Mouse (Mus musculus) stomach, postnatal 0 days (tissue): ENCODE results near the gene Ddx49. TPM values are rescaled to one million over a fixed set of nuclear protein-coding genes. Genes with fewer than 3 reads are reported as not detected.

ENCODE experiments used
- ATAC-seq: fragments of 200-750 bp; cut with Nextera tagmentation; 2 replicates; pipeline ENCODE4 v1.8.0; 2017; ENCODE audit not compliant: low FRiP score, low TSS enrichment
- DNase-seq: peaks from one replicate; pipeline ENCODE4 v3.0.0-alpha.2; 2016; ENCODE audit warnings: low spot score
- H3K27ac ChIP-seq: fragments of 300-500 bp; sonication (generic); replicated peaks from 2 replicates; pipeline ENCODE4 v1.5.1; 2014; ENCODE audit warnings: mild to moderate bottlenecking, control low read depth
- H3K27me3 ChIP-seq: fragments of 300-500 bp; sonication (generic); 2 replicates; pipeline ENCODE4 v1.6.1; 2014; ENCODE audit warnings: low read length; ENCODE audit not compliant: control insufficient read depth, insufficient read depth
- H3K36me3 ChIP-seq: fragments of 300-500 bp; sonication (generic); 2 replicates; pipeline ENCODE4 v1.6.1; 2014; ENCODE audit warnings: low read length, mixed read lengths; ENCODE audit not compliant: control insufficient read depth, insufficient read depth
- H3K4me1 ChIP-seq: fragments of 300-500 bp; sonication (generic); replicated peaks from 2 replicates; pipeline ENCODE4 v1.6.1; 2014; ENCODE audit warnings: antibody characterized with exemption; ENCODE audit not compliant: control insufficient read depth, insufficient read depth
- H3K4me2 ChIP-seq: fragments of 300-500 bp; sonication (generic); replicated peaks from 2 replicates; pipeline ENCODE4 v1.6.1; 2014; ENCODE audit warnings: low read depth, mild to moderate bottlenecking, control low read depth, moderate library complexity
- H3K4me3 ChIP-seq: fragments of 300-500 bp; sonication (generic); 2 replicates; pipeline ENCODE4 v1.5.1; 2014; ENCODE audit warnings: low read depth, low read length, control low read depth
- H3K9ac ChIP-seq: fragments of 300-500 bp; sonication (generic); 2 replicates; pipeline ENCODE4 v1.6.1; 2014; ENCODE audit warnings: mild to moderate bottlenecking, low read length, control low read depth, mixed read lengths
- H3K9me3 ChIP-seq: fragments of 300-500 bp; sonication (generic); 2 replicates; pipeline ENCODE4 v1.6.1; 2016; ENCODE audit warnings: low read length; ENCODE audit not compliant: control insufficient read depth
- CTCF ChIP-seq: IDR thresholded peaks from 2 replicates; pipeline ENCODE4 v1.5.1; 2016; ENCODE audit warnings: antibody characterized with exemption, low read depth, mild to moderate bottlenecking, moderate library complexity
- EP300 ChIP-seq: optimal IDR thresholded peaks from 2 replicates; pipeline ENCODE3; 2016; ENCODE audit warnings: antibody characterized with exemption
- WGBS: fragments of 180-500 bp; shearing (Covaris S2); extraction: QIAGEN DNeasy Blood & Tissue Kit; methylation state at CpG from one replicate; pipeline ENCODE4 v1.1.7; 2014; 5-methylcytosine and 5-hydroxymethylcytosine counted together
- polyA plus RNA-seq: library from polyadenylated mRNA; unstranded; fragments of >200 nt; fragmentation: Nextera tagmentation; extraction: Ambion mirVana; gene quantifications from 2 replicates; pipeline ENCODE4 v1.2.1, GENCODE M21; 2015

Gene Ddx49
- polyA plus RNA-seq, 1 experiment from 2014 or later: 36.0 TPM

DNA sequence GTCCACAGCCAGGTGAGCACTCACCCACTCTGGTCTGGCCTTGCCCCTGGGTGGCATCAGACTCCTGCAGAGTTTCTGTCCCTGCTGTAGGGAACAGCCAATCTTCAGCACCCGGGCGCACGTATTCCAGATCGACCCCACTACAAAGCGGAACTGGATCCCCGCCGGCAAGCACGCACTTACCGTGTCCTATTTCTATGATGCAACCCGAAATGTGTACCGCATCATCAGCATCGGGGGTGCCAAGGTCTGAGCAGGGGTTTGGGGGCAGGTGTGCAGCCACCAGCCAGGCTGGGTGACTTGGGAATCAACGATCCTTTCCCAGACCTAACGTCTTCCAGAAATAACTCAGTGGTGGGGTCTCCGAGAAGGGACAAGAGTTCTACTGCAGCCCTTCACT, 17.0 kb downstream of the Ddx49 start:
- no peak overlapping the region for H3K27ac ChIP-seq
- H3K4me1 ChIP-seq: no peaks in the 10 kb centered on the region
- ATAC-seq (no peak), DNase-seq (no peak)
- no peak overlapping the region for H3K9ac ChIP-seq
- 96% methylated on average over 15 of the region's 15 CpGs for WGBS
- H3K4me2 ChIP-seq: no peak overlapping the region
- TF ChIP-seq EP300: no peak
- no peak for TF ChIP-seq CTCF
- no peak overlapping the region for H3K4me3 ChIP-seq
- no peaks in the 10 kb centered on the region for H3K27me3 ChIP-seq
- peaks cover 6% of the 10 kb centered on the region for H3K36me3 ChIP-seq
- H3K9me3 ChIP-seq: no peaks in the 10 kb centered on the region

DNA sequence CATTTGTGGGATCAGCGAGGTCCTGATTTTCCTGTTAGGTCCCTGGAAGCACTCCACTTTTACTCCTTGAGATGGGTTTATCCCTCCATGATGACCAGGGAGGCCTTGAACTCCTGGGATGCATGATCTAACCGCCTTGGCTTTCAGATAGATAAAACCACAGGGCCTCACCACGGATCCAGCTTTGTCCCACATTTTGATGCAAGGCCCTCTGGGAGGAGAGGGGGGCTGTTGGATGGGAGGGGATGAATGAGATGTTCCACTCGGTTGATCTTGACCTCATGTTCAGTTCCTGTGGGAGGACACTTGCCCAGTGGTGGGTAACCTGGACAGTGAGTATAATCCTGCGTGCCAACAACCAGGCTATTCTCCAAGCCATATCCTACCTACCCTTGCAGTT, 17.9 kb downstream of the Ddx49 start:
- Histone ChIP-seq H3K9ac (no peak overlapping the region), H3K4me2 (no peak overlapping the region), H3K4me3 (no peak overlapping the region), H3K36me3 (peaks cover 5% of the 10 kb centered on the region), H3K4me1 (no peaks in the 10 kb centered on the region), H3K27me3 (no peaks in the 10 kb centered on the region), H3K27ac (no peak overlapping the region), H3K9me3 (no peaks in the 10 kb centered on the region)
- ATAC-seq: no peak
- no peak for DNase-seq
- TF ChIP-seq EP300 (no peak), CTCF (no peak)
- WGBS: 76% methylated on average over 5 of the region's 5 CpGs

DNA sequence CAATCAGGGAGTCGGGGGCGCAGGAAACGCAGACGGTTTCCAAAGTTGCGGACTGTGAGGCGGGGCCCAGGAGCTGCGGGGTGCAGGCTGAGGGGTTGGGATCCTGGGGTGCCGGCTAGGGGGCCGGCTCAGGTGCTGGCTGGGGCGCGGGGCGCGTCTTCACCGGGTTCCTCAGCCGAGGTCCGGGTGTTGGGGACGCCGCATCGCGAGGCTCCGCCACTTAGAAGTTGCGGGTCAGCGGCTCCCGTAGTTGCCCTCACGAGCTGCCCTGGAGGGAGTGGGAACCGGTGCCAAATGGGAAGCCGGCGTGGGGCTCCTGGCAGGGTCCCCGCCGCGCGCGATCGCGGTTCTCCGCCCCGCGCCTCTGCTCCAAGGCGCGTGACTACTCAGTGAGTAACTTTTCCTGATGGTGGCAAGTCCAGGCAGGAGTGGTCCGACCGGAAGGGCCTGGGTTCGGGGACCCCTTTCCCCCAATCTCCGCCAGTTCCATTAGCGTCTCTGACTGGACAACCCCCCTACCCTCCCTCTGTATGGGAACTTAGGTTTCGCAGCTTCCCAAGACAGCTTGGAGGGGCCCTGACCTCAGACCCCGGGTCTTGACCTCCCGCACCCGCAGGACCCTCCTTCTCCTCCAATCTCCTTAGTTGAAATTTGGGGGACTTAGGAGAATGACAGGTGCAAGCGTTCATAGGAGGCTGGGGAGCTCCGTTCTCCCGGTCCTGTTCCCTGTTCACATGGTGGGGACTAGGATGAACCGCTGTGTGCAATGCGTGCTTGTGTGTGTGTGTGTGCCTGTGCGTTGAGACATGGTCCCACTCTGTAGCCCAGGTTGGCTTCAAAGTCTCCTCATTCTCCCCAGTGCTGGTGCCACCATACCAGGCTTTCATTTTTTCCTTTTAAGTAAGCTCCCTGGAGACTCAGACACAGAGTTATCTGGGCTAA, 18.9 kb downstream of the Ddx49 start:
- H3K4me1 ChIP-seq: no peaks in the 10 kb centered on the region
- no peaks in the 10 kb centered on the region for H3K9me3 ChIP-seq
- ATAC-seq (peak; percentile 50), DNase-seq (peak; percentile 46)
- TF ChIP-seq CTCF: no peak
- TF ChIP-seq EP300: no peak
- peak overlapping the region; percentile 94 for H3K4me2 ChIP-seq
- H3K27me3 ChIP-seq: no peaks in the 10 kb centered on the region
- peak overlapping the region; percentile 82 for H3K27ac ChIP-seq
- 1% methylated on average over 55 of the region's 55 CpGs for WGBS
- peaks cover 3% of the 10 kb centered on the region; the same call in 1 of the 2 replicates for H3K36me3 ChIP-seq
- peak overlapping the region; percentile 90 for H3K9ac ChIP-seq
- peak overlapping the region; percentile 88 for H3K4me3 ChIP-seq

DNA sequence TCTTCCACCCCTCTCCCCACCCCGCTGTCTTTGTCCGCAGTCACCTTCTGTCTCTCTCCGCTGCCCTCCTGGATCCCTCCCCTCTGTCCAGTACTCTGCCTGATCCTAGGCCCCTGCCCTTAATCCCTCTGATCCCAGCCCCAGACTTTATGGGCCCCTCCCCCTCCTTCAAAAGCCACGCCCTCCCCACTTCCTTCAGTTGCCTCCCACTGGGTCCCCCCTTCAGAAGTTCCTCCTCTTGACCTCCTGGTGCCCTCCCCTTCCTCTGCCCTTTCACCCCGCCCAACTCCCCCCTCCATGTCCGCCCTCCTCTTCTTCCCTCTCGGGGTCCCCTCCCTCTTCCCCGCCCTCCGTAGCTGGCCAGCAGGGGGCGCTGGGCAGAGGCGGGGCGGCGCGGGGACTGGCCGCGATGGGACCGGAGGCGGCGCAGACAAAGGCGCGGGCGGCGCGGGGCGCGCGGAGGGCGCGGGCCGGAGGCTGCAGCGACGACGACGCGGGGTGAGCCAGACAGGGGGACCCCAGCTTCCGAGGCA, 19.6 kb downstream of the Ddx49 start, which contains the start of gene Homer3:
TSS of gene Homer3 (plus strand) at position 225 of the 533 bp plus-strand sequence.
- Histone ChIP-seq H3K9ac (peak within 1 kb of the TSS; percentile 90), H3K27me3 (no peaks in the 10 kb centered on the region), H3K4me3 (peak within 1 kb of the TSS; percentile 88), H3K9me3 (no peaks in the 10 kb centered on the region), H3K27ac (peak within 1 kb of the TSS; percentile 82), H3K4me1 (no peaks in the 10 kb centered on the region), H3K36me3 (peaks cover 3% of the 10 kb centered on the region; the same call in 1 of the 2 replicates), H3K4me2 (peak within 1 kb of the TSS; percentile 94)
- DNase-seq: peak; percentile 86
- no peak for TF ChIP-seq EP300
- TF ChIP-seq CTCF: peak; percentile 89
- 2% methylated on average over 34 of the region's 36 CpGs for WGBS
- ATAC-seq: peak; percentile 85

DNA sequence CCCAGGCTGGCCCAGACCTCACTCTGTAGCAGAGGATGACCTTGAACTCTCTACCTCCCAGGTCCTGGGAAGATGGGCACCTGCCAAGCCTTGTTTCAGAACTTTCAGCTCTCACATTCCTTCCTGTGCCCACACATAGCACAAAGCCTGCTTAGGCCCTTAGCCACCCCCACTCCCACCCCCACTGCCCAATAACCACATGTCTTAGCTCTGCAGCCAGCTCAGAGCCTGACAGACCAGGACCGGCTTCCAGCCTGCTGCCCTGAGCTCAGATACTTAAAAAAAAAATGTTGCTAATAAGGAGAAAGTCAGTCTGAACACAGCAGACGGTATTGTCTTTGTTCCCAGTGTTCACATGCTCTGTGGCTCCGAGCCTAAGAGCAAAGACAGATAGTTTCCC, 21.3 kb downstream of the Ddx49 start:
- no peak overlapping the region for H3K4me3 ChIP-seq
- DNase-seq (no peak), ATAC-seq (no peak)
- H3K4me2 ChIP-seq: no peak overlapping the region
- no peak overlapping the region for H3K9ac ChIP-seq
- peaks cover 1% of the 10 kb centered on the region; the same call in 1 of the 2 replicates for H3K36me3 ChIP-seq
- 39% methylated on average over 3 of the region's 3 CpGs for WGBS
- TF ChIP-seq CTCF (no peak), EP300 (no peak)
- no peak overlapping the region for H3K27ac ChIP-seq
- H3K4me1 ChIP-seq: no peaks in the 10 kb centered on the region
- no peaks in the 10 kb centered on the region for H3K9me3 ChIP-seq
- no peaks in the 10 kb centered on the region for H3K27me3 ChIP-seq

DNA sequence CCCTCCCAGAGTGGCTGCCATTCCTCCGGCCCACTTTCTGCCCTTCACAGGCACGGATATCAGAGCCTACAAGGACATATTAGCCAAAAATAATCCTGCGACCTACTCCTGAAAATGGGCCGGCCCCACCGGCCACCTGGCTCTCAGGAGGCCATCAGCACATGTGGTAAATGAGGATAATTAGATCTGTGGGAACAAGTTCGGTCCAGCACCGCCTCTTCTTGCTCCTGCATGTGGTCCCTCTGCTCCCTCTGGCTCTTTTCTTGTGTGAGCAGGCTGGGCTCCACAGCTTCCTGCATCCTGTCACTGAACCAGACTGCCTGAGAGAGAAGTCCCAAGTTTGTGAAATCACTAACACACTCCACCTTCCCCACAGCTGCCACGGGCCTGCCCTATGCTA, 23.0 kb downstream of the Ddx49 start:
- no peak overlapping the region for H3K9ac ChIP-seq
- ATAC-seq: no peak

More for the DNA sequence above, 23.0 kb downstream of the Ddx49 start:
- no peaks in the 10 kb centered on the region for H3K4me1 ChIP-seq
- 70% methylated on average over 8 of the region's 8 CpGs for WGBS
- no peaks in the 10 kb centered on the region for H3K27me3 ChIP-seq
- no peak overlapping the region for H3K27ac ChIP-seq
- no peaks in the 10 kb centered on the region for H3K9me3 ChIP-seq
- H3K4me3 ChIP-seq: no peak overlapping the region
- no peak for TF ChIP-seq EP300
- no peak for TF ChIP-seq CTCF
- H3K36me3 ChIP-seq: no peaks in the 10 kb centered on the region
- DNase-seq: no peak
- H3K4me2 ChIP-seq: no peak overlapping the region
